Mouse (Mus musculus): Measurements from ENCODE around the gene Ranbp1. TPM values are rescaled to one million over a fixed set of nuclear protein-coding genes. Genes with fewer than 3 reads are reported as not detected.

Gene Ranbp1
- polyA plus RNA-seq, 1 experiment from 2014 or later: 515 TPM

GRCm38 (mm10) chr16:18236676-18237501 is 11.6 kb downstream of the Ranbp1 start:
- H3K9me3 ChIP-seq (ENCODE audit: control insufficient read depth, low read length): no peaks in the 10 kb centered on the region
- peaks cover 16% of the 10 kb centered on the region for H3K4me1 ChIP-seq (ENCODE audit: control insufficient read depth, insufficient read depth, low read length)
- no peak overlapping the region for H3K4me3 ChIP-seq (ENCODE audit: low read depth, low read length)
- no peak for ATAC-seq (ENCODE audit: low read depth)
- no peak overlapping the region for H3K4me2 ChIP-seq (ENCODE audit: low read depth, low read length)
- H3K9ac ChIP-seq (ENCODE audit: low read depth, low read length): 0 out of 2 replicates have a peak overlapping the region, but pooled peaks have one; percentile 89
- H3K27ac ChIP-seq (replicated peaks; ENCODE audit: low read depth, low read length): peak overlapping the region; percentile 90; the same call in 1 of the 2 replicates
- no peak for DNase-seq (ENCODE audit: low spot score)
- H3K27me3 ChIP-seq (replicated peaks; ENCODE audit: control insufficient read depth, insufficient read depth, low read length): no peaks in the 10 kb centered on the region
- H3K36me3 ChIP-seq (ENCODE audit: control insufficient read depth, insufficient read depth, low read length): peaks cover 41% of the 10 kb centered on the region
- 74% methylated on average over 7 of the region's 7 CpGs for WGBS

- Histone ChIP-seq H3K36me3 (ENCODE audit: control insufficient read depth, insufficient read depth, low read length) (peaks cover 27% of the 10 kb centered on the region), H3K4me2 (ENCODE audit: low read depth, low read length) (peak overlapping the region; percentile 75), H3K4me3 (ENCODE audit: low read depth, low read length) (peak overlapping the region; percentile 89), H3K9ac (ENCODE audit: low read depth, low read length) (peak overlapping the region; percentile 89), H3K4me1 (ENCODE audit: control insufficient read depth, insufficient read depth, low read length) (peaks cover 16% of the 10 kb centered on the region), H3K27ac (replicated peaks; ENCODE audit: low read depth, low read length) (peak overlapping the region; percentile 90), H3K27me3 (replicated peaks; ENCODE audit: control insufficient read depth, insufficient read depth, low read length) (no peaks in the 10 kb centered on the region), H3K9me3 (ENCODE audit: control insufficient read depth, low read length) (no peaks in the 10 kb centered on the region)
- ATAC-seq (ENCODE audit: low read depth) (peak; percentile 85), DNase-seq (ENCODE audit: low spot score) (peak; percentile 85)
- 5% methylated on average over 19 of the region's 19 CpGs for WGBS
Observed at GRCm38 (mm10) chr16:18235389-18236065, 13.0 kb downstream of the Ranbp1 start.

- peak; percentile 88 for ATAC-seq (ENCODE audit: low read depth)
- WGBS: 0% methylated on average over 16 of the region's 79 CpGs
- H3K9me3 ChIP-seq (ENCODE audit: control insufficient read depth, low read length): no peaks in the 10 kb centered on the region
- peak within 1 kb of the TSS; percentile 90 for H3K27ac ChIP-seq (replicated peaks; ENCODE audit: low read depth, low read length)
- H3K27me3 ChIP-seq (replicated peaks; ENCODE audit: control insufficient read depth, insufficient read depth, low read length): no peaks in the 10 kb centered on the region
- peak within 1 kb of the TSS; percentile 89 for H3K4me3 ChIP-seq (ENCODE audit: low read depth, low read length)
- peaks cover 20% of the 10 kb centered on the region for H3K36me3 ChIP-seq (ENCODE audit: control insufficient read depth, insufficient read depth, low read length)
- peak within 1 kb of the TSS; percentile 89 for H3K9ac ChIP-seq (ENCODE audit: low read depth, low read length)
- peaks cover 20% of the 10 kb centered on the region for H3K4me1 ChIP-seq (ENCODE audit: control insufficient read depth, insufficient read depth, low read length)
- H3K4me2 ChIP-seq (ENCODE audit: low read depth, low read length): peak within 1 kb of the TSS; percentile 75
- peak; percentile 91 for DNase-seq (ENCODE audit: low spot score)
Observed at GRCm38 (mm10) chr16:18234671-18235388, 13.7 kb downstream of the Ranbp1 start, which contains the start of gene Zdhhc8. TSS of gene Zdhhc8 (minus strand) at chr16:18235136.

- peak overlapping the region; percentile 89 for H3K9ac ChIP-seq (ENCODE audit: low read depth, low read length)
- no peak; the same call in 1 of the 2 replicates for ATAC-seq (ENCODE audit: low read depth)
Observed at GRCm38 (mm10) chr16:18233919-18234670, 14.4 kb downstream of the Ranbp1 start.

GRCm38 (mm10) chr16:18233451-18233850 is 15.1 kb downstream of the Ranbp1 start:
- no peak overlapping the region for H3K27ac ChIP-seq (replicated peaks; ENCODE audit: low read depth, low read length)
- H3K9me3 ChIP-seq (ENCODE audit: control insufficient read depth, low read length): no peaks in the 10 kb centered on the region
- ATAC-seq (ENCODE audit: low read depth): no peak
- H3K4me3 ChIP-seq (ENCODE audit: low read depth, low read length): peak overlapping the region; percentile 89; the same call in 1 of the 2 replicates
- H3K36me3 ChIP-seq (ENCODE audit: control insufficient read depth, insufficient read depth, low read length): peaks cover 10% of the 10 kb centered on the region
- DNase-seq (ENCODE audit: low spot score): no peak
- peaks cover 23% of the 10 kb centered on the region for H3K4me1 ChIP-seq (ENCODE audit: control insufficient read depth, insufficient read depth, low read length)
- no peaks in the 10 kb centered on the region for H3K27me3 ChIP-seq (replicated peaks; ENCODE audit: control insufficient read depth, insufficient read depth, low read length)
- no peak overlapping the region; the same call in 1 of the 2 replicates for H3K9ac ChIP-seq (ENCODE audit: low read depth, low read length)
- peak overlapping the region; percentile 75 for H3K4me2 ChIP-seq (ENCODE audit: low read depth, low read length)
- WGBS: 28% methylated on average over 1 of the region's 1 CpGs

More at GRCm38 (mm10) chr16:18233919-18234670, 14.4 kb downstream of the Ranbp1 start:
- DNase-seq (ENCODE audit: low spot score): no peak
- peak overlapping the region; percentile 90 for H3K27ac ChIP-seq (replicated peaks; ENCODE audit: low read depth, low read length)
- peaks cover 14% of the 10 kb centered on the region for H3K36me3 ChIP-seq (ENCODE audit: control insufficient read depth, insufficient read depth, low read length)
- H3K4me1 ChIP-seq (ENCODE audit: control insufficient read depth, insufficient read depth, low read length): peaks cover 23% of the 10 kb centered on the region
- H3K4me3 ChIP-seq (ENCODE audit: low read depth, low read length): peak overlapping the region; percentile 89
- 19% methylated on average over 11 of the region's 13 CpGs for WGBS
- H3K9me3 ChIP-seq (ENCODE audit: control insufficient read depth, low read length): no peaks in the 10 kb centered on the region
- no peaks in the 10 kb centered on the region for H3K27me3 ChIP-seq (replicated peaks; ENCODE audit: control insufficient read depth, insufficient read depth, low read length)
- H3K4me2 ChIP-seq (ENCODE audit: low read depth, low read length): peak overlapping the region; percentile 75

GRCm38 (mm10) chr16:18231451-18231850 is 17.1 kb downstream of the Ranbp1 start:
- Histone ChIP-seq H3K9ac (ENCODE audit: low read depth, low read length) (no peak overlapping the region), H3K27me3 (replicated peaks; ENCODE audit: control insufficient read depth, insufficient read depth, low read length) (no peaks in the 10 kb centered on the region), H3K4me3 (ENCODE audit: low read depth, low read length) (no peak overlapping the region), H3K4me1 (ENCODE audit: control insufficient read depth, insufficient read depth, low read length) (peaks cover 23% of the 10 kb centered on the region), H3K9me3 (ENCODE audit: control insufficient read depth, low read length) (no peaks in the 10 kb centered on the region), H3K27ac (replicated peaks; ENCODE audit: low read depth, low read length) (no peak overlapping the region), H3K36me3 (ENCODE audit: control insufficient read depth, insufficient read depth, low read length) (peaks cover 21% of the 10 kb centered on the region), H3K4me2 (ENCODE audit: low read depth, low read length) (no peak overlapping the region)
- no peak for ATAC-seq (ENCODE audit: low read depth)
- 83% methylated on average over 4 of the region's 4 CpGs for WGBS
- no peak for DNase-seq (ENCODE audit: low spot score)

DNA sequence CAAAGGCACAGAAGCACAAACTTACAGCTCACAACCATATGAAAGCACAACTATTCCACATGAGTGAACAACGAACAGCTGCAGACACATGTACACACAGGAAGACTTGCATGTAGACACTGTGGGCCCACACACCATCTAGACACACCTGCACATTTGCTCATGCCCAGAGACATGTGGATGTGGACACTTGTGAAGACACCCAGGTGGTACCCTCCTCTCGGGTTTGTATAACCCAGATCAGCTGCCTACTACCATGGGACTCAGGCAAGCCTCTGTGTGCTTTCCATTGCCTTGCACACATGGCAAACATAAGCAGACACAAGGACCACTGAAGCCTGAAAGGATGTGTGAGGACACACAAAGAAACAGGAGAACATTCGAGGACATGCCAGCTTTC is 17.5 kb downstream of the Ranbp1 start:
- WGBS: 81% methylated on average over 3 of the region's 3 CpGs
- ATAC-seq (ENCODE audit: low read depth): no peak

DNA sequence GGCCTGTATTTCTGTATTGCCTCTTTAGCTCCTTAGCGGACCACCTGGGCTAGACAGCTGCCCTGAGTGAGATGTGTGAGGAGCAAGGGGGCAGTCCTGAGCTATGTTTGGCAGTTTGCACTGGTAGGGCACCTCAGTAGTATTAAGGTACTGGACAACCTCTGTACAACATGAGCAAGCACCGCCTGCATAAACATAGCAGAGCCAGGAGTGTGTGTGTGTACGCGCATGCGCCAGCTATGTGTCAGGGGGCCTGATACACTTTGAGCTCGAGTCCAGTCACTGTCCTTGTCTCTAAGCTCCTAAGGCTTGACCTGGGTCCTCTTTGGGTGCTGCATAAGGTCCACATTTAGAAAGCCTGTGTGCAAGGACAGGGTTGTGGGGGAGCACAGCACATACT is 17.9 kb downstream of the Ranbp1 start:
- H3K4me3 ChIP-seq (ENCODE audit: low read depth, low read length): no peak overlapping the region
- no peak overlapping the region for H3K4me2 ChIP-seq (ENCODE audit: low read depth, low read length)
- H3K9me3 ChIP-seq (ENCODE audit: control insufficient read depth, low read length): no peaks in the 10 kb centered on the region
- no peak overlapping the region for H3K9ac ChIP-seq (ENCODE audit: low read depth, low read length)
- H3K4me1 ChIP-seq (ENCODE audit: control insufficient read depth, insufficient read depth, low read length): peaks cover 15% of the 10 kb centered on the region
- WGBS: 85% methylated on average over 6 of the region's 6 CpGs
- H3K27me3 ChIP-seq (replicated peaks; ENCODE audit: control insufficient read depth, insufficient read depth, low read length): no peaks in the 10 kb centered on the region
- H3K27ac ChIP-seq (replicated peaks; ENCODE audit: low read depth, low read length): no peak overlapping the region
- H3K36me3 ChIP-seq (ENCODE audit: control insufficient read depth, insufficient read depth, low read length): peaks cover 29% of the 10 kb centered on the region
- no peak for DNase-seq (ENCODE audit: low spot score)
- no peak for ATAC-seq (ENCODE audit: low read depth)

More for the DNA sequence above, 17.5 kb downstream of the Ranbp1 start:
- Histone ChIP-seq H3K36me3 (ENCODE audit: control insufficient read depth, insufficient read depth, low read length) (peaks cover 25% of the 10 kb centered on the region), H3K4me2 (ENCODE audit: low read depth, low read length) (no peak overlapping the region), H3K4me1 (ENCODE audit: control insufficient read depth, insufficient read depth, low read length) (peaks cover 19% of the 10 kb centered on the region), H3K27me3 (replicated peaks; ENCODE audit: control insufficient read depth, insufficient read depth, low read length) (no peaks in the 10 kb centered on the region), H3K9me3 (ENCODE audit: control insufficient read depth, low read length) (no peaks in the 10 kb centered on the region), H3K27ac (replicated peaks; ENCODE audit: low read depth, low read length) (no peak overlapping the region), H3K9ac (ENCODE audit: low read depth, low read length) (no peak overlapping the region), H3K4me3 (ENCODE audit: low read depth, low read length) (no peak overlapping the region)
- no peak for DNase-seq (ENCODE audit: low spot score)
